Mouse (Mus musculus) frontal cortex, postnatal 25 days (tissue): Measurements from ENCODE around the gene Triml2.

Experiments used
- DNase-seq, 2 experiments: peaks; one replicate each; pipeline ENCODE4 v3.0.0; 2022; ENCODE audit warnings: low spot score in 2 of 2

Triml2 gene

DNA sequence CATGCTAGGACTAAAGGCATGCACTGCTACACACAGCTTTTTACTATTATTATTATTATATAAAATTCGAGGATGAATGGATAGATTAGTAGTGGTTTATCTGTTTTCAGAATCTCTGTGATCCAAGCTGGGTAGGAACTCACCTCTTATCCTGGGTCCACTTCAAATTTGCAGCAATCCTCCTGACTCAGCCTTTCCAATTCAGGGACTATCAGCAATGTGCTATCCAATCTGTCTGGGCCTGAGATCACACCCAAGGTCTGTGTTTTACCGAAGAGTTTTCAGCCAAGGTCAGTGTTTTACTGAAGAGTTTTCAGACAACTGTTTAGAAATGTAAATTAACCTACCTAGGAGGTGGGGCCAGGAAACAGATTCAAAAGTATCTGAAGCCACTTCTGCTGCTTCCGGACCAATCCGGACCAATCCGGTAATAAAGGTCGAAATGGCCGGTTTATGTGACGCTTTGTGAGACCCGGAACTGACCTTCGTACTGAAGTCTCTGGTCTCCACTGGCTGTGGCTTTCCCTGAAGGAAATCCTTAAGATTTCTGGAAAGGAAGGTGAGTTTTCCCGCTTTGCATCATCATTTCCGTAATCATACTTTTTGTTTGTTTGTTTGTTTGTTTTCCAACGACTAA is at the start of gene Triml2:
TSS of gene Triml2 (plus strand) at position 488 of the 637 bp plus-strand sequence.
- no peak for DNase-seq

DNA sequence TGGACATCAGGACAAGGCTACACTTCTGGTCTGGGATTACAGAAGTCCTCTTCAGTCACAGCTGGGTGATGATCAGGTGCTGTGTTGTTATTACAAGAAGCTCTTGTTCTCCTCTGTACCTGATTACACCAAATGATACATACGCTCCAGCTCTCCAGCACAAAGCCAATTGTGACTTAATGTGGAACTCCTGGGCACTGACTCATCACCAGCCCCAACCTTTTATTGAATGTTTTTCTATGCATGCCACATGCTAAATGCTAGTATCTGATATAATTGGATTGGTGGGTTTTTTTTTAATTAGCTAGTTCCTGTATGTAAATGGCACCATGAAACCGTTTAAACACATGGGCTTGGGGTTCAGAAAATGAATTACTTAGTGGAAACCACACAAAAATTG is 39.0 kb upstream of the Triml2 start, which contains the start of gene Triml1:
TSS of gene Triml1 (minus strand) at position 101 of the 400 bp plus-strand sequence.
- DNase-seq = no peak

DNA sequence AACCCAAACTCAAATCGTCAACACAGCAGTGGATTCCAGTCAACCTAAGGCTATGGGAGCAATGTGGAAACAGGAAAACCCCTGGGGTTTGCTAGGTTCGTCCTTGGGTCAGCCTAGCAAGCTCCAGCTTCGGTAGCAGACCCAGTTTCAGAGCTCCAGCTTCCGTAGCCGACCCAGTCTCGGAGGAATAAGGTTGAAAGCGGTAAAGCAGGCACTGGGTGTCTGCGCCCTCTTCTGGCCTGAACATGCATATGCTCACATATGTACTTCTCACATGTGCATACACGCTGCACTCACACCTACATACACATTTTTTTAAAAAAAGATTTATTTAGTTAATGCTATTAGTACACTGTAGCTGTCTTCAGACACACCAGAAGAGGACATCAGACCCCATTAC is 31.0 kb upstream of the Triml2 start:
- DNase-seq = no peak

DNA sequence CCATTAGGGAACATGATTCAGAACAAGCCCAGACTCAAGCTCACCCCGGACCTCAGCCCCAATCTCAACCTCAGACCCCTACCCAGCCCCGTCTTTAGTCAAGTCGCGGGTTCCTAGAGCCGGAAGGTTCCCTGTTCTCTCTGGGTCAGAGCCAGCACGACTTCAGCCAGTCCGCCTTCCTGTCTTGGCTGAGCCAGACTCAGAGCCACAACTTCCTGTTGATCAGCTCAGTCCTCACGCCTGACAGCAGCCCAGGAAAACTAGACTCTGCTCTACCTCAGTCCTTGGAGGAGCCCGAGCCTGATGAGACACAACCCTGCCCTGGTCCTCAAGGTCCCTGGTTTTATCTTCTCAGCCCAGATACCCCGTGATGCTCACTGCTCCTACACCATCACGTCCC is 17.1 kb upstream of the Triml2 start:
- DNase-seq = no peak

DNA sequence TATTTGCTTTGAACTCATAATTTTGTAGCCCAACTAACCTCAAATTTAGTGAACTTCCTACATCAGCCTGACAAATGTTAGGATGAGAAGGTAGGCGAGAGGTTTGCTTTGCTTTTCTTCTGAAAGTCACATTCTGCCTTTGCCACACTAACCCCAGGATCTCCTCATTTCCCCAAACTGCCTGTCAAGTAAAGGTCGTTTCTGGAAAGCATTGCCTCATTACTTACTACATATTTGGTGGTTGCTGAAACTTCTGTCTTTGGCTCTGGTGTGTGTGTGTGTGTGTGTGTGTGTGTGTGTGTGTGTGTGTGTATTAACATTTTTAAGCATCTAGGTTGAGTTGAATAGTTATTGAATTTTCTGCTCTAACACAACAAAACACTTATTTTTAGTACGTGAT is 15.9 kb upstream of the Triml2 start:
- no peak for DNase-seq

DNA sequence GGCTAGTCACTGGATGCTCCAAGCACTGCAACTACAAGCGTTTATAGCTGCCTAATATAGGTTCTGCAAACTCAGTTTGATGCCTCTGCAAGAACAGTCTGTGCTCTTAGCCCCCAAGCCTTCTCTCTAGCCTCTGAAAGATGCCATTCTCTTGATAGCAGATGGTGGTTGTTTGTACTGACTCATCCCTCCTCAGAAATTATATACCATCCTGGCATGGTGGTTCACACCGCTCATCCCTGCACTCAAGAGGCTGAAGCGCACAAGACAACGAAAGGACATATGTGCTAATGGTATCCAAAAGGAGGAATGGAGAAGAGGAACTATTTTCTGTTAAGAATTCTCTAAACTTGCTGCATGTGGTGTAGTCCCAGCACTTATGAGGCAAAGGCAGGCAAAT is 12.3 kb upstream of the Triml2 start:
- DNase-seq = no peak

DNA sequence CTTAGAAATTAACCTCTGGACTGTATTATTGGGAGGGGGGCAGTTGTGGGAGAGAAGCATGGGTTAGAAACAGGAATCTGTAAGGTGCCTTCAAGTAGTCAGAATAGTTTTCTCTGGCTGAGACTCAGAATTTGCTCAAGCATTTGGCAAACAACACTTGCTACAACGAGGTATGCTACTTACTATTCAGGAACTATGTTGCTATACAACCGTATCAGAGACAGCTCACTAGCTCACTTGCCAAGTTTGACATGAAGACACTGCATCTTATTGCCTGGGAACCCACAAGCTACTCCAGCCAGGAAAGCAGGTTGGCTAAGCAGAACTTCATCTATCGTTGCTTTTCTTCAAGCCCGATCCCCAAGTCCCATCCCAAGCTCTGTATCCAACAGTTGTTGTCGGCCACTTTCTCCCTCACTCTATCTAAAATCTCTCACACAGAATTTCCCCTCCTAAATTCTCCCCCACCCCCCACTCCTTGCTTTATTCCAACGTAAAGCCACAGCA is 11.0 kb upstream of the Triml2 start:
- DNase-seq = no peak

DNA sequence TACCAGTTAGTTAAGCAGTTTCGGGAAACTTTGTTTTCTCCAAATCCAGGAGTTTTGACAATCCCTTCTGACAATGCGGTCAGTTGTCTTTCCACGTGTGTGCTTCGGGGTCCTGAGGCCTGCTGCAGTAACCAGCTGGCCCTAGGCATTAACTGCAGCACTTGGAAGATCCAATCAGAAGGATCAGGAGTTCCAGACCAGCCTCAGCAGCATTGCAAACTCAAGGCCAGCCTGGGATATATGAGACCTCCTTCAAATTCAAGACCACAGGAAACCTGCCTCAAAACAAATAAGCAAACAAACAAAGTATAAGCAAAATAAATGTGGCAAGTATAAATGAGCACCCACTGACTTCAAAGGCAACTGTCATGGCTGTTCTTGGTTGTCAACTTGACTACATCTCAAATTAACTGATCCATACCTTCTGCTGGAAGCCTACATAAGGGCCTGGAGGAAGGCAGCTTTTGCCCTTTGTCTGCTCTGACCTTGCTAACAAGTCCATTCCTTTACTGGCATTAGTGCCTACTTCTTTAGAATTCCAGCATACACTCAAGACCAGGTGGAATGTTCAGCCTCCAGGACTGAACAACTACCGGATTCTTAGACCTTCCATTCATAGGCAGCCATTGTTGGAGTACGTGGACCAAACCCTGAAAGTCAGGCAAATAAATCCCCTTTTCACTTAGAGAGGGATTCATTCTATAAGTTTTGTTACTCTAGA is 3.4 kb upstream of the Triml2 start:
- DNase-seq = no peak

DNA sequence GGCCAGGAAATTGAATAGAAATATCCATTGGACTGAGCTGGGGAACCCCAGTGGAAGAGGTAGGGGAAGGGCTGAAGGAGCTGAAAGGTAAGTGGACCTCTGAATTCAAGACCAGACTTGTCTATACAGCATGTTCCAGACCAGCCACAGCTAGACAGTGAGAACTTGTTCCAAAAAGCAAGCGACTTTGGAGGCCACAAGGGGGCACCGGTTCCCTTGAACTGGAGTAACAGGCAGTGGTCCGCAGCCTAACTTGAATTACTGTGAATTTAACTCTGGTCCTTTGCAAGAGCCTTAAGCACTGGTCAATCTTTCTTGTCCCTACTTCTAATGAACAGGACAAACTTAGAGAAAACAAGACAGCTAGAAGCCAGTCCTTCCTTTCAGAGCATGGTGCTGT is 2.1 kb upstream of the Triml2 start:
- no peak for DNase-seq

DNA sequence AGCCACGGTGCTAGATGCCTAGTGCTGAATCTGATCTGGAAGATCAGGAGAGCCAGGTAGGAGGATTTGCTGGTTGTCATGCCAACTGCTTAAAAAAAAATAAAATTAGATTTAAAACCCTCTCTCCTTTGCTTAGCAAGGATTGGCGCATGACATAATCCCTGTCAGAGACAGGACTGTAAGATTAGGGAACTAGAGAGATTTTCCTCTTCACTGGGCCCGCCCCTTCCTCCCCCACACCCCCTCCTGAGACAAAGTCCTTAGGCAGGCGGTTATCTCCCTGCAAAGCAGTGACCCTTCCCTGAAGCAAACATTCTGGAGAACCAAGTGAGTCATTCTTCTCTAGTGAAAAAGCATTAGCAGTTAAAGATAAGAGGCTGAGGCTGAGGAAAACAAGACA is 1.2 kb upstream of the Triml2 start:
- DNase-seq = no peak

DNA sequence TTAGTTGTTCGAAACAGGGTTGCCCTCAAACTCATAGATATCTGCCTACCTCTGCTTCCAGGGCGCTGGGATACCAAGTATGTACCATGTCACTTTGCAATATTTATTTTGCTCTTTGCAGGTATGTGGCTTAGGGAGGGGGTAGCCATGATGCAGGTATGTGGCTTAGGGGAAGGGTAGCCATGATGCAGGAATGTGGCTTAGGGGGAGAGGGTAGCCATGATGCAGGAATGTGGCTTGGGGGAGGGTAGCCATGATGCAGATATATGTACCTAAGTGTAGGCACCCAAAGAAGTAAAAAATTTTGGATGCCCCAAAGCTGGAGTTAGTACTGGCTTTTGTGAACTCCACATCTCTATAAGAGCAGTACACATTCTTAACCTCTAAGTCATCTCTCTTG is 1.9 kb downstream of the Triml2 start:
- DNase-seq = no peak

DNA sequence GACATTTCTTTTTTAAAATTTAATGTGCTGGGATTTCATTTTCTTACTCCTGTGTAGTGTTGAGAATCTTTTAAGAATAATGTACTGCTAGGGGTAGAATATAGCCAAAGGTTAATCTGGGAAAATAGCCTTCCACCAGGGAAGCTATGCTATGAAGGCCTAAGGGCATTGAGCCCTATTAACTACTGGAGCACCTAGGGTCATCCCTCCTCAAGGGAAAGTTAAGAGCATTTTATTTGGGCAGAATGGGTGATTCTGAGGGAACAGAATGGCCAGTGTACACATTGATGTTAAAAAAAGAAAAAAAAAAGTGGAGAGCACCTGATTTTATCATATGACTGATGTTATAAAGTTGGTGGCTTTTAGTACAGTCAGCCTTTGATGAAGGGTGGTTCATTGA is 35.2 kb downstream of the Triml2 start:
- DNase-seq = no peak

DNA sequence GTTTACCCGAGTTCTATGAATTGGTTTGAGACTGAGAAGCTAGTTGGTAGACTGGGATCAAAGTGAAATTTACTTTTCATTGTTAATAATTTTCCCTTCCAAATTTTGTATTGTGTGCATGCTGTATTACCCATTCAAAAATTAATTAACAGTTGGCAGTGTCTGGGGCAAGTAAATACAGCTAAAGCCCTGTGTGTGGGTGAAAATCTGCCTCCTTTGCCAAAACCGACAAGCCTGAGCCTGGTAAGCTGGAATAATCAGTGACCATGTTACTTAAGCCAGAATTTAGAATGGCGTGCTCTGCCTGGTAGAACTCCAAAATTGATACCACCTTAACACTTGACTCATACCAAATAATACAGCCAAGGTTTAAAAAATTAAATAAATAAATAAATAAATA is 63.0 kb downstream of the Triml2 start:
- no peak for DNase-seq
